Mouse (Mus musculus) intestine, embryonic 15.5 days (tissue): ENCODE measurements around the gene Paqr4. TPM values are rescaled to one million over a fixed set of nuclear protein-coding genes. Genes with fewer than 3 reads are reported as not detected.

Source experiments
- ATAC-seq: fragments of 200-750 bp; cut with Nextera tagmentation; 2 replicates; pipeline ENCODE4 v1.8.0; 2017; ENCODE audit warnings: moderate TSS enrichment, moderate library complexity
- H3K27ac ChIP-seq: fragments of 300-500 bp; sonication (generic); 2 replicates; pipeline ENCODE4 v1.5.1; 2015; ENCODE audit warnings: mild to moderate bottlenecking, inconsistent platforms
- H3K27me3 ChIP-seq: fragments of 300-500 bp; sonication (generic); replicated peaks from 2 replicates; pipeline ENCODE4 v1.6.1; 2015; ENCODE audit warnings: inconsistent platforms
- H3K36me3 ChIP-seq: fragments of 300-500 bp; sonication (generic); 2 replicates; pipeline ENCODE4 v1.6.1; 2015; ENCODE audit warnings: inconsistent platforms
- H3K4me1 ChIP-seq: fragments of 300-500 bp; sonication (generic); replicated peaks from 2 replicates; pipeline ENCODE4 v1.6.1; 2015; ENCODE audit warnings: inconsistent platforms
- H3K4me2 ChIP-seq: fragments of 300-500 bp; sonication (generic); replicated peaks from 2 replicates; pipeline ENCODE4 v1.6.1; 2015; ENCODE audit warnings: mild to moderate bottlenecking, inconsistent platforms
- H3K4me3 ChIP-seq: fragments of 300-500 bp; sonication (generic); replicated peaks from 2 replicates; pipeline ENCODE4 v1.5.1; 2015; ENCODE audit warnings: inconsistent platforms
- H3K9ac ChIP-seq: fragments of 300-500 bp; sonication (generic); 2 replicates; pipeline ENCODE4 v1.6.1; 2015; ENCODE audit warnings: inconsistent platforms
- H3K9me3 ChIP-seq: fragments of 300-500 bp; sonication (generic); 2 replicates; pipeline ENCODE4 v1.6.1; 2016; ENCODE audit warnings: inconsistent platforms
- WGBS: fragments of 180-500 bp; shearing (Covaris S2); methylation state at CpG from one replicate; pipeline ENCODE4 v1.1.7; 2015; 5-methylcytosine and 5-hydroxymethylcytosine counted together
- polyA plus RNA-seq: library from polyadenylated mRNA; unstranded; fragments of >200 nt; fragmentation: Nextera tagmentation; extraction: Ambion mirVana; gene quantifications from 2 replicates; pipeline ENCODE4 v1.2.1, GENCODE M21; 2015

Paqr4 gene
- polyA plus RNA-seq, 1 experiment from 2014 or later, result 21.8 TPM

- Histone ChIP-seq H3K4me1 (peaks cover 5% of the 10 kb centered on the region), H3K4me2 (no peak overlapping the region), H3K27ac (no peak overlapping the region), H3K9ac (no peak overlapping the region), H3K4me3 (no peak overlapping the region), H3K9me3 (no peaks in the 10 kb centered on the region), H3K36me3 (no peaks in the 10 kb centered on the region), H3K27me3 (no peaks in the 10 kb centered on the region)
- ATAC-seq, result no peak
- WGBS, result 58% methylated on average over 2 of the region's 2 CpGs
Measured at GRCm38 (mm10) chr17:23717003-23717402, 23.7 kb downstream of the Paqr4 start.

GRCm38 (mm10) chr17:23706212-23706611 is 34.5 kb downstream of the Paqr4 start:
- H3K4me1 ChIP-seq, result 0 out of 2 replicates have a peak, but pooled peaks cover 2% of the 10 kb centered on the region
- no peaks in the 10 kb centered on the region for H3K27me3 ChIP-seq
- H3K9ac ChIP-seq, result no peak overlapping the region
- no peak overlapping the region for H3K4me2 ChIP-seq
- H3K9me3 ChIP-seq, result no peaks in the 10 kb centered on the region
- no peak overlapping the region for H3K27ac ChIP-seq
- H3K36me3 ChIP-seq, result no peaks in the 10 kb centered on the region
- 0% methylated on average over 3 of the region's 3 CpGs for WGBS
- H3K4me3 ChIP-seq, result no peak overlapping the region
- peak; percentile 82 for ATAC-seq

- Histone ChIP-seq H3K27ac (no peak overlapping the region), H3K4me2 (no peak overlapping the region), H3K36me3 (no peaks in the 10 kb centered on the region), H3K27me3 (no peaks in the 10 kb centered on the region), H3K4me1 (0 out of 2 replicates have a peak, but pooled peaks cover 2% of the 10 kb centered on the region), H3K9ac (no peak overlapping the region), H3K4me3 (no peak overlapping the region), H3K9me3 (no peaks in the 10 kb centered on the region)
- 75% methylated on average over 7 of the region's 7 CpGs for WGBS
- ATAC-seq, result peak; percentile 29
Measured at GRCm38 (mm10) chr17:23705525-23706104, 35.1 kb downstream of the Paqr4 start.

GRCm38 (mm10) chr17:23704741-23705140 is 35.9 kb downstream of the Paqr4 start:
- WGBS, result 60% methylated on average over 7 of the region's 7 CpGs
- H3K9me3 ChIP-seq, result no peaks in the 10 kb centered on the region
- no peak for ATAC-seq
- H3K4me1 ChIP-seq, result 0 out of 2 replicates have a peak, but pooled peaks cover 2% of the 10 kb centered on the region
- no peak overlapping the region for H3K4me3 ChIP-seq
- peaks cover 3% of the 10 kb centered on the region; the same call in 1 of the 2 replicates for H3K27me3 ChIP-seq
- H3K9ac ChIP-seq, result no peak overlapping the region
- H3K27ac ChIP-seq, result no peak overlapping the region
- no peak overlapping the region for H3K4me2 ChIP-seq
- no peaks in the 10 kb centered on the region for H3K36me3 ChIP-seq

- WGBS, result 87% methylated on average over 9 of the region's 9 CpGs
- Histone ChIP-seq H3K4me2 (no peak overlapping the region), H3K27me3 (peaks cover 6% of the 10 kb centered on the region; the same call in 1 of the 2 replicates)
Measured at GRCm38 (mm10) chr17:23703301-23703700, 37.4 kb downstream of the Paqr4 start.

GRCm38 (mm10) chr17:23700079-23700478 is 40.6 kb downstream of the Paqr4 start:
- peak overlapping the region; percentile 55 for H3K9ac ChIP-seq

More at GRCm38 (mm10) chr17:23703301-23703700, 37.4 kb downstream of the Paqr4 start:
- Histone ChIP-seq H3K9ac (no peak overlapping the region), H3K9me3 (no peaks in the 10 kb centered on the region), H3K4me1 (0 out of 2 replicates have a peak, but pooled peaks cover 8% of the 10 kb centered on the region), H3K27ac (no peak overlapping the region), H3K4me3 (no peak overlapping the region), H3K36me3 (no peaks in the 10 kb centered on the region)
- ATAC-seq, result no peak

GRCm38 (mm10) chr17:23699131-23700077 is 41.3 kb downstream of the Paqr4 start:
- ATAC-seq, result peak; percentile 65
- Histone ChIP-seq H3K27me3 (peaks cover 6% of the 10 kb centered on the region; the same call in 1 of the 2 replicates), H3K9ac (peak overlapping the region; percentile 55), H3K9me3 (no peaks in the 10 kb centered on the region), H3K27ac (no peak overlapping the region), H3K4me2 (peak overlapping the region; percentile 100), H3K36me3 (no peaks in the 10 kb centered on the region), H3K4me1 (peaks cover 12% of the 10 kb centered on the region; the same call in 1 of the 2 replicates), H3K4me3 (peak overlapping the region; percentile 77)
- under 1% methylated on average over 94 of the region's 101 CpGs for WGBS

More at GRCm38 (mm10) chr17:23700079-23700478, 40.6 kb downstream of the Paqr4 start:
- Histone ChIP-seq H3K4me2 (peak overlapping the region; percentile 100), H3K27me3 (peaks cover 6% of the 10 kb centered on the region; the same call in 1 of the 2 replicates), H3K36me3 (no peaks in the 10 kb centered on the region), H3K27ac (no peak overlapping the region), H3K4me1 (0 out of 2 replicates have a peak, but pooled peaks cover 7% of the 10 kb centered on the region), H3K9me3 (no peaks in the 10 kb centered on the region), H3K4me3 (peak overlapping the region; percentile 77)
- 0% methylated on average over 24 of the region's 28 CpGs for WGBS
- ATAC-seq, result peak; percentile 97

- Histone ChIP-seq H3K4me3 (no peak overlapping the region), H3K27ac (no peak overlapping the region), H3K36me3 (no peaks in the 10 kb centered on the region), H3K27me3 (peaks cover 6% of the 10 kb centered on the region; the same call in 1 of the 2 replicates), H3K4me2 (no peak overlapping the region), H3K4me1 (peaks cover 14% of the 10 kb centered on the region; the same call in 1 of the 2 replicates), H3K9me3 (no peaks in the 10 kb centered on the region), H3K9ac (no peak overlapping the region)
- ATAC-seq, result no peak
- WGBS, result 29% methylated on average over 3 of the region's 3 CpGs
Measured at GRCm38 (mm10) chr17:23695801-23696200, 44.9 kb downstream of the Paqr4 start.

GRCm38 (mm10) chr17:23694491-23694890 is 46.2 kb downstream of the Paqr4 start:
- H3K36me3 ChIP-seq, result no peaks in the 10 kb centered on the region

More at GRCm38 (mm10) chr17:23694491-23694890, 46.2 kb downstream of the Paqr4 start:
- WGBS, result 30% methylated on average over 1 of the region's 1 CpGs
- ATAC-seq, result peak; percentile 56
- Histone ChIP-seq H3K27me3 (0 out of 2 replicates have a peak, but pooled peaks cover under 1% of the 10 kb centered on the region), H3K4me1 (peaks cover 13% of the 10 kb centered on the region; the same call in 1 of the 2 replicates), H3K9me3 (no peaks in the 10 kb centered on the region), H3K4me2 (no peak overlapping the region), H3K9ac (no peak overlapping the region), H3K27ac (no peak overlapping the region), H3K4me3 (no peak overlapping the region)

Other genes with a start within 250 kb of the Paqr4 start
- gene Zfp213, start 176.6 kb downstream of the Paqr4 start, polyA plus RNA-seq, result 15.2 and 17.7 TPM in 2 replicates
- 10.4 and 10.5 TPM in 2 replicates for gene Zfp13, start 141.4 kb downstream of the Paqr4 start, polyA plus RNA-seq
- 0.14 TPM in 1 of 2 replicates, not detected in the other for gene Zscan10, start 140.0 kb downstream of the Paqr4 start, polyA plus RNA-seq
- 0.69 and 0.79 TPM in 2 replicates for gene Mmp25, start 95.6 kb downstream of the Paqr4 start, polyA plus RNA-seq
- 4.2 TPM in 2 replicates for gene Bicdl2, start 80.4 kb downstream of the Paqr4 start, polyA plus RNA-seq
- gene Hcfc1r1, start 67.3 kb downstream of the Paqr4 start, polyA plus RNA-seq, result 68.9 and 69.9 TPM in 2 replicates
- 43.0 and 43.2 TPM in 2 replicates for gene Thoc6, start 67.0 kb downstream of the Paqr4 start, polyA plus RNA-seq
- gene Tnfrsf12a, start 63.4 kb downstream of the Paqr4 start, polyA plus RNA-seq, result 24.2 and 24.8 TPM in 2 replicates
- gene Cldn6, start 61.6 kb downstream of the Paqr4 start, polyA plus RNA-seq, result 42.8 and 46.2 TPM in 2 replicates
- 1.3 and 2.0 TPM in 2 replicates for gene Cldn9, start 56.8 kb downstream of the Paqr4 start, polyA plus RNA-seq
- 0.14 TPM in 1 of 2 replicates, not detected in the other for gene 1520401A03Rik, start 18.1 kb downstream of the Paqr4 start, polyA plus RNA-seq
- gene Pkmyt1, start 14.5 kb downstream of the Paqr4 start, polyA plus RNA-seq, result 42.3 and 46.0 TPM in 2 replicates
- 0.33 and 0.49 TPM in 2 replicates for gene Kremen2, start 5.0 kb upstream of the Paqr4 start, polyA plus RNA-seq
- gene Flywch1, start 30.7 kb upstream of the Paqr4 start, polyA plus RNA-seq, result 48.3 and 49.4 TPM in 2 replicates
- 14.7 TPM in 2 replicates for gene Flywch2, start 45.2 kb upstream of the Paqr4 start, polyA plus RNA-seq
- gene Srrm2, start 49.7 kb upstream of the Paqr4 start, polyA plus RNA-seq, result 408 and 435 TPM in 2 replicates
- gene Elob, start 88.3 kb upstream of the Paqr4 start, polyA plus RNA-seq, result 939 and 946 TPM in 2 replicates
- 0.14 and 0.20 TPM in 2 replicates for gene Prss33, start 95.2 kb upstream of the Paqr4 start, polyA plus RNA-seq
- 5.1 and 9.9 TPM in 2 replicates for gene Prss32, start 103.0 kb upstream of the Paqr4 start, polyA plus RNA-seq
- gene Prss41, start 103.3 kb upstream of the Paqr4 start, polyA plus RNA-seq, result 2.1 and 3.3 TPM in 2 replicates
- not detected in 2 replicates for gene Prss21, start 127.2 kb upstream of the Paqr4 start, polyA plus RNA-seq
- not detected in 2 replicates for gene Dcpp1, start 140.0 kb upstream of the Paqr4 start, polyA plus RNA-seq
- gene Dcpp2, start 140.0 kb upstream of the Paqr4 start, polyA plus RNA-seq, result not detected in 2 replicates
- gene Dcpp3, start 176.6 kb upstream of the Paqr4 start, polyA plus RNA-seq, result not detected in 2 replicates
- not detected in 2 replicates for gene Sbp, start 200.8 kb upstream of the Paqr4 start, polyA plus RNA-seq
- not detected in 2 replicates for gene Sbpl, start 214.4 kb upstream of the Paqr4 start, polyA plus RNA-seq
- gene Prss30, start 239.7 kb upstream of the Paqr4 start, polyA plus RNA-seq, result 1.4 and 2.2 TPM in 2 replicates